Mouse (Mus musculus) brain, embryonic 14.5 days (tissue): Measurements from ENCODE around the gene Bpifb6.

Source experiments
- CTCF ChIP-seq: fragments of 200-500 bp; IDR thresholded peaks from 2 replicates; pipeline ENCODE4 v1.5.1; 2012; ENCODE audit warnings: inconsistent platforms, mild to moderate bottlenecking, moderate library complexity, borderline replicate concordance; ENCODE audit not compliant: insufficient read depth, insufficient read length; ENCODE audit errors: extremely low read depth
- POLR2A ChIP-seq: fragments of 200-500 bp; IDR thresholded peaks from 2 replicates; pipeline ENCODE4 v1.6.1; 2012; ENCODE audit warnings: mild to moderate bottlenecking, inconsistent platforms, borderline replicate concordance; ENCODE audit not compliant: poor library complexity, insufficient read depth, insufficient read length, severe bottlenecking; ENCODE audit errors: extremely low read depth

- TF ChIP-seq CTCF (peak; percentile 72), POLR2A (no peak)
These were observed 53.6 kb downstream of the Bpifb6 start for GRCm38 (mm10) chr2:153953836-153954235.
